Mouse (Mus musculus) liver, adult 2 months (tissue): ENCODE measurements around the gene Hs3st6. TPM values are rescaled to one million over a fixed set of nuclear protein-coding genes. Genes with fewer than 3 reads are reported as not detected.
"Not testable (repeated sequence)": the region's sequence is repeated elsewhere in the genome, so short reads cannot be mapped to it uniquely, and the experiment has no call there.

ENCODE experiments used
- DNase-seq: peaks from one replicate; pipeline ENCODE4 v3.0.0-alpha.2; 2011; ENCODE audit warnings: low read depth, low spot score; ENCODE audit errors: extremely low read depth
- H3K27ac ChIP-seq: fragments of 200-500 bp; replicated peaks from 2 replicates; pipeline ENCODE4 v1.5.1; 2012; ENCODE audit warnings: low read depth, mild to moderate bottlenecking, control low read depth, inconsistent platforms, low read length; ENCODE audit not compliant: insufficient read depth
- H3K27me3 ChIP-seq: fragments of 200-500 bp; 2 replicates; pipeline ENCODE4 v1.6.1; 2012; ENCODE audit warnings: mild to moderate bottlenecking, moderate library complexity, low read length, inconsistent platforms; ENCODE audit not compliant: control insufficient read depth, insufficient read depth
- H3K36me3 ChIP-seq: fragments of 200-500 bp; 2 replicates; pipeline ENCODE4 v1.6.1; 2012; ENCODE audit warnings: low read length, inconsistent platforms; ENCODE audit not compliant: control insufficient read depth, insufficient read depth
- H3K4me1 ChIP-seq: fragments of 200-500 bp; 2 replicates; pipeline ENCODE4 v1.6.1; 2011; ENCODE audit warnings: low read length; ENCODE audit not compliant: control insufficient read depth, insufficient read depth
- H3K4me3 ChIP-seq: fragments of 200-500 bp; 2 replicates; pipeline ENCODE4 v1.5.1; 2011; ENCODE audit warnings: low read depth, mild to moderate bottlenecking, control low read depth, low read length, moderate library complexity; ENCODE audit not compliant: insufficient read depth
- H3K79me2 ChIP-seq: fragments of 200-500 bp; 2 replicates; pipeline ENCODE4 v1.6.1; 2012; ENCODE audit warnings: inconsistent platforms, mild to moderate bottlenecking, low read length, moderate library complexity; ENCODE audit not compliant: control insufficient read depth, insufficient read depth
- H3K9ac ChIP-seq: fragments of 200-500 bp; 2 replicates; pipeline ENCODE4 v1.6.1; 2012; ENCODE audit warnings: low read depth, mild to moderate bottlenecking, control low read depth, inconsistent platforms, low read length
- CTCF ChIP-seq: fragments of 200-500 bp; IDR thresholded peaks from 2 replicates; pipeline ENCODE4 v1.5.1; 2011; ENCODE audit warnings: low read depth, low read length, control low read depth
- POLR2A ChIP-seq: fragments of 200-500 bp; IDR thresholded peaks from 2 replicates; pipeline ENCODE4 v1.6.1; 2011; ENCODE audit warnings: low read length, control low read depth; ENCODE audit not compliant: insufficient read depth; ENCODE audit errors: extremely low read depth
- WGBS: fragments of 180-500 bp; shearing (Covaris S2); methylation state at CpG from one replicate; pipeline ENCODE4 v1.1.7; 2018; 5-methylcytosine and 5-hydroxymethylcytosine counted together
- polyA plus RNA-seq: library from polyadenylated mRNA; depleted of rRNA; stranded (reverse); fragments of >200 nt; gene quantifications from 2 replicates; pipeline ENCODE4 v1.2.3, GENCODE M21; 2012
- total RNA-seq: library from RNA; depleted of rRNA; stranded (reverse); fragments of >200 nt; gene quantifications from 2 replicates; pipeline ENCODE4 v1.2.3, GENCODE M21; 2014

Hs3st6 gene
- total and polyA plus RNA-seq, 2 experiments = 0.74 to 3.9 TPM

GRCm38 (mm10) chr17:24715556-24715955 is 37.2 kb upstream of the Hs3st6 start:
- TF ChIP-seq CTCF (no peak), POLR2A (no peak)
- no peaks in the 10 kb centered on the region; the same call in 1 of the 2 replicates for H3K79me2 ChIP-seq
- WGBS = 93% methylated on average over 6 of the region's 6 CpGs
- no peak overlapping the region for H3K9ac ChIP-seq
- H3K27me3 ChIP-seq = no peaks in the 10 kb centered on the region
- no peak overlapping the region for H3K27ac ChIP-seq
- DNase-seq = no peak
- peaks cover 2% of the 10 kb centered on the region; the same call in 1 of the 2 replicates for H3K4me1 ChIP-seq
- H3K36me3 ChIP-seq = no peaks in the 10 kb centered on the region
- no peak overlapping the region for H3K4me3 ChIP-seq

- Histone ChIP-seq H3K27ac (no peak overlapping the region), H3K4me3 (no peak overlapping the region), H3K27me3 (no peaks in the 10 kb centered on the region), H3K9ac (no peak overlapping the region), H3K36me3 (peaks cover 2% of the 10 kb centered on the region; the same call in 1 of the 2 replicates), H3K79me2 (peaks cover under 1% of the 10 kb centered on the region; the same call in 1 of the 2 replicates), H3K4me1 (peaks cover 2% of the 10 kb centered on the region; the same call in 1 of the 2 replicates)
- no peak for TF ChIP-seq POLR2A
- TF ChIP-seq CTCF = no peak
- no peak for DNase-seq
- 95% methylated on average over 15 of the region's 15 CpGs for WGBS
Measured at GRCm38 (mm10) chr17:24716166-24716682, 36.6 kb upstream of the Hs3st6 start.

- no peak within 1 kb of the TSS for H3K9ac ChIP-seq
- DNase-seq = no peak
- peaks cover 3% of the 10 kb centered on the region; the same call in 1 of the 2 replicates for H3K79me2 ChIP-seq
- no peak within 1 kb of the TSS for H3K27ac ChIP-seq
- WGBS = 93% methylated on average over 4 of the region's 4 CpGs
- H3K4me1 ChIP-seq = peaks cover 14% of the 10 kb centered on the region
- peaks cover 12% of the 10 kb centered on the region for H3K36me3 ChIP-seq
- H3K27me3 ChIP-seq = no peaks in the 10 kb centered on the region
- no peak for TF ChIP-seq POLR2A
- no peak for TF ChIP-seq CTCF
- no peak within 1 kb of the TSS for H3K4me3 ChIP-seq
Measured at GRCm38 (mm10) chr17:24717943-24718342, 34.8 kb upstream of the Hs3st6 start, which contains the start of the genes Rnf151 and Rps2. Gene Rnf151, minus strand, starts transcription at chr17:24718063. Gene Rps2, plus strand, starts transcription at chr17:24718116.

GRCm38 (mm10) chr17:24718938-24719337 is 33.9 kb upstream of the Hs3st6 start:
- DNase-seq, H3K27ac ChIP-seq, H3K27me3 ChIP-seq, H3K79me2 ChIP-seq: not testable (repeated sequence)
- 48% methylated on average over 5 of the region's 5 CpGs for WGBS
- H3K9ac ChIP-seq = peak overlapping the region; percentile 80
- H3K4me3 ChIP-seq = peak overlapping the region; percentile 72
- H3K36me3 ChIP-seq = peaks cover 12% of the 10 kb centered on the region
- H3K4me1 ChIP-seq = peaks cover 19% of the 10 kb centered on the region

GRCm38 (mm10) chr17:24719494-24720222 is 33.1 kb upstream of the Hs3st6 start:
- TF ChIP-seq POLR2A (peak; percentile 90), CTCF (no peak)
- peaks cover 21% of the 10 kb centered on the region for H3K4me1 ChIP-seq
- peaks cover 8% of the 10 kb centered on the region; the same call in 1 of the 2 replicates for H3K79me2 ChIP-seq
- H3K36me3 ChIP-seq = peaks cover 12% of the 10 kb centered on the region
- H3K27ac ChIP-seq = peak overlapping the region; percentile 63
- under 1% methylated on average over 61 of the region's 61 CpGs for WGBS
- peak overlapping the region; percentile 76 for H3K4me3 ChIP-seq
- DNase-seq = peak; percentile 94
- H3K9ac ChIP-seq = peak overlapping the region; percentile 80
- no peaks in the 10 kb centered on the region for H3K27me3 ChIP-seq

GRCm38 (mm10) chr17:24720616-24721015 is 32.2 kb upstream of the Hs3st6 start:
- under 1% methylated on average over 11 of the region's 11 CpGs for WGBS
- peak overlapping the region; percentile 53 for H3K27ac ChIP-seq
- DNase-seq = peak; percentile 73
- peak overlapping the region; percentile 67 for H3K9ac ChIP-seq
- H3K27me3 ChIP-seq, H3K79me2 ChIP-seq: not testable (repeated sequence)
- peaks cover 12% of the 10 kb centered on the region for H3K36me3 ChIP-seq
- H3K4me1 ChIP-seq = peaks cover 21% of the 10 kb centered on the region
- H3K4me3 ChIP-seq = peak overlapping the region; percentile 76

- 17% methylated on average over 7 of the region's 7 CpGs for WGBS
- H3K79me2 ChIP-seq, H3K27me3 ChIP-seq: not testable (repeated sequence)
- peaks cover 12% of the 10 kb centered on the region for H3K36me3 ChIP-seq
- H3K9ac ChIP-seq = peak overlapping the region; percentile 57
- H3K4me3 ChIP-seq = peak overlapping the region; percentile 15; the same call in 1 of the 2 replicates
- H3K4me1 ChIP-seq = peaks cover 21% of the 10 kb centered on the region
- DNase-seq = peak; percentile 18
- 0 out of 2 replicates have a peak overlapping the region, but pooled peaks have one; percentile 6 for H3K27ac ChIP-seq
Measured at GRCm38 (mm10) chr17:24721383-24721955, 31.3 kb upstream of the Hs3st6 start.
